Mouse (Mus musculus): Measurements from ENCODE around the gene Ndufaf8.

The Ndufaf8 gene

DNA sequence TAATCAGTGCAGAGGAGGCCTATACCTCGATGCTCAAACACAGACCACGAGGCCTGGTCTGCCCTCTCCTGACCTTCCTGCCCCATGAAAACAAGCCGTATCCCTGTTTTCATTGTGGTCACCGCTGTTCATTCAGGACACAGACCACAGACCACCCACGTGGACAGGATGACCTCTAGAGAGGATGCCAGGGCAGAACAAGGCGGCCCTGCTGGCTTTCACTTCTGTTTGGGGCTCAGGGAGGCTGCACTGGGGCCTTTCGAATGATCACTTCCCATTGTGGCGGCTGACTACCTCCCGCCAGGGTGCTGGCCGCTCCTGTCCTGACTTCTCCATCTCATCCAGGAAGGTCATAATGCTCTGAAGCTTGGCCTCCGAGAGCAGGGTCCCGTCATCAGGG lies 27.7 kb upstream of the Ndufaf8 start:
- ChIA-PET CTCF (interaction anchor here in 1 of 4 experiments (1.0 to 1.3 kb wide), 2 partner anchors 13 to 39 kb away, joined by 3 to 5 read pairs; no protein-coding TSS in a partner anchor), POLR2A (interaction anchor here in 1 of 4 experiments (0.7 to 1.6 kb wide), 3 partner anchors 18 to 129 kb away, joined by 3 to 5 read pairs (median 4); partner anchors contain the start of genes Baiap2, Ndufaf8 and Tepsin)

DNA sequence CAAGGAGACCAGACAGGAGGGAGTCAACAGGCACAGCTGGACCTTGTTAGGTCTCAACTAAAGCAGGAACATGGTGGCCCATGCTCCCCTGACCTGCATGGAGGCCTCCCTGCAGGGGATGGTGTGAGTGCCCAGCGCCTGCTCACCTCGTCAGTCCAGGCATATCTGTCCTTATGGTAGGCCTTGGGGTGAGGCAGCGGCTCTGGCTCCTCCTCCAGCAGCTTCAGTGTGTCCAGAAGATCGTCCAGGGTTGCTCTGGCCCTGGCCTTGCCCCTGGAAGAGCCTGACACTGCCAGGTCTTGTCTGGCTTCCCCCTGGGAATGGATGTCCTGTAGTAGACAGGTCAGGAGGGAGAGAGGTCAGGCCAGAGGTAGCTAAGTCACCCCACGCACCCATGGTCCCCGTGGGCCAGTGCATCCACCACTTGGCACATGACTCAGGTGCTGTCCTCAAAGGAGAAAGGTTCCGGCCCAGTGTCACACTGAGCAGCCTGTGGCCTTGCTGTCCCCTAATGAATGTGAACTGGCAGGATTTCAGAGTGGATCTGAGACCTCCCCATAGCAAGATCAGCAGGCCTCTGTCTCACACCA lies 26.9 kb upstream of the Ndufaf8 start:
- POLR2A ChIA-PET = interaction anchor here in 1 of 4 experiments (0.5 to 2.1 kb wide), 4 partner anchors 15 to 503 kb away, joined by 3 to 7 read pairs (median 4); partner anchors contain the start of genes Cep131, Ndufaf8 and Tepsin

DNA sequence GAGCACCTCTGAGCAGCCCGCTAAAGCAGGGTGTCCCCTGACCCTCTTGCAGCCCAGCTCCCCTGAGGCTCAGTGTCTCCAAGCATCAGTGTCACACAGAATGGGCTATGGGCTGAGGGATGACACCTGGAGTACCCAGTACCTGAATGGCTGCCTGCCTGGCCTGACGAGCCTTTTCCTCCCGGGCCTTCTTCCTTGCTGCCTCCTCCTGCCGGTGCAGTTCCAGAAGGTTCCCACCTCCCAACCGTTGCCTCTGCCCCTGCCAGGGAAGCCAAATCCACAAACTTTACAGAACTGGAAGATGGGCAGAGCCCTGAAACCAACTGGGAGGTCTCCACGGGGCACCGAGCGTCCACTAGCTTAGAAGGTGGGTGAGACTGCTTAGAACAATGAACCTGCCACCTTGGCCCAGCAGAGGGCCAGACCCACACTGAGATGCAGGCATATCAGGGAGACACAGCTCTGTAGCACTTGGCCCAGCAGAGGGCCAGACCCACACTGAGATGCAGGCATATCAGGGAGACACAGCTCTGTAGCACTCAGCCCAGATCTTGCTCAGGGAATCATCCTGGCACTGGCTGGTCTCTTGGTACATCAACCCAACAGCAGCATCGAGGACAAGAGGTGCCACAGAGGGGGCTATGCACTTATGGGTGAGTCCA lies 25.6 kb upstream of the Ndufaf8 start:
- POLR2A ChIA-PET = interaction anchor here in 2 of 4 experiments (0.9 to 2.1 kb wide), 3 partner anchors 10 to 235 kb away, joined by 4 to 7 read pairs (median 4); partner anchors contain the start of gene Cep131 (in 1 of the 2)
- CTCF ChIA-PET = interaction anchor here in 3 of 4 experiments (0.5 to 1.6 kb wide), 5 partner anchors 8 to 365 kb away, joined by 3 to 8 read pairs (median 3); partner anchors contain the start of gene Cep131 (in 1 of the 3)

More for the DNA sequence above, 26.9 kb upstream of the Ndufaf8 start:
- CTCF ChIA-PET = interaction anchor here in 1 of 4 experiments (1.0 to 1.3 kb wide), 2 partner anchors 12 to 38 kb away, joined by 3 to 5 read pairs; no protein-coding TSS in a partner anchor

DNA sequence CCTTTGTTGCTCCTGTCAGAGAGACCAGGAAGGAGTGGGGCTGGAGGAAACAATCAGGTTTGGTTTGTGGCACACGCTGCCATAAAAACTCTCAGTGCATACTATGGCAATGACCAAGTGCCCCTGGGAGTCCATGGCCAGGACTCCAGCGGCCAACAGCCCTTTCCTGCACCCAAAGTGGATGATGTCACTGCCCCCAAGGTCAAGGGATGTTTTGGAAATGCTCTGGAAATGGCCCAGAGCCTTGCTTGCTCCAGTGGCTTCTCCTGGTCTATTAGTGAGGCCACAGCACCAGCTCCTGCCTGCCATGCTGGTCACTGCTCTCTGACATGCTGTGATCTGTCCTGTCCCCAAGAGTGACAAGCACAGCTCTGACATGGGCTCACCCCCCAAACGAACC lies 22.5 kb upstream of the Ndufaf8 start:
- ChIA-PET CTCF (interaction anchor here in 3 of 4 experiments (1.2 to 2.0 kb wide), 5 partner anchors 8 to 11 kb away, joined by 4 to 6 read pairs (median 4); no protein-coding TSS in a partner anchor), POLR2A (interaction anchor here in 2 of 4 experiments (0.9 to 1.1 kb wide), 2 partner anchors 8 to 10 kb away, joined by 3 to 4 read pairs; partner anchors contain the start of gene Cep131 (in 1 of the 2))

DNA sequence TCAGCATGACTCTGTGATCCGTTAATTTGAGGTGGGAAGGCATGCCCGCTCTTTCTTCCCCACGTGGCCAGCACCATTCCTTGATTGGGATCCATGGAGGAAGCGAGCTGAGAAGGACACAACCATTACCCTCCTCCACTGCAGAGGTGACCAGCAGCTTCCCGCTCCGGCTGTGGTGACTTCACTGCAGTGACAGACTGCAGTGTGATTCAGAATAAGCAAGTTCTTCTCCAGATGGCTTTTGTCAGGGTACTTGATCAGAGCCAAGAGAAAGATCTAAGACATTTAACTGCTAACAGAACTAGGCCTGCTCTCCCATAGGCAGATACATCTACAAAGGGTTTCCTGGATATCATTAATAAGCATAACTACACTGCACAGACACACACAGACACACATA lies 18.4 kb upstream of the Ndufaf8 start:
- CTCF ChIA-PET = interaction anchor here in 3 of 4 experiments (0.6 to 1.4 kb wide), 3 partner anchors 15 to 150 kb away, joined by 4 to 6 read pairs (median 4); no protein-coding TSS in a partner anchor
- POLR2A ChIA-PET = no interaction called here

DNA sequence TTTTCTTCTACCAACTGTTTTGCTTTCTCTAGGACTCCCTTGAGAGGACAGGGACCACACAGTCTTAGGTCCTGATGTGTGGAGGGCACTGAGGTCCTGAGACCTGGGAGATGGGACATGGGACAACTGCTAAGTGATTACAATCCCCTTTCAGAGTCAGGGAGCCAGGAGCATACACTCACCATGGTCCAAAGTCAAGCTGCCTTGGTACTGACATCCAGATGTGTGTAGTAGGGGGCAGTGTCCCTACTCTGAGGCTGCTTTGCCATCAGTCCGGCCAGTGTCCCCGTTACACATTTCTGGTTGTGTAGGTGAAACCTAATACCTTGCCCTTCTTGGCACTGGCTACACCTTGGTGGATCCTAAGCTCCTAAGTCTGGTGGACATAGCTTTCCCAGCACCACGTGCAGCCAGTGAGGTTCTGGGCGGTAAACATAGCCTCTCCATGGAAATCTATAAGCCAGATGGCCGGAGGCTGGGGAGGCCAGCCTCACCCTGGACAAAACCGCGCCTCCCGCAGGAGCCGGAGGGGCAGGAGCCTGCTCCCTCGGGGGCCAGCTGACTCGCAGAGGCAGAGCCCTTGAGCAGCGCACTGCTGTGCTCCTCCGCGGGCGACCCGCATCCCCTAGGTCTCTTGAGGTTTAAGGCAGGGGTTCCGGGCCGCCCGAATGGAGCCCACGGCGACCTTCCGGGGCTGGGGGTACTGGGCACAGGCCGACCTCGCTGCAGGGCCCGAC lies 12.7 kb upstream of the Ndufaf8 start:
- POLR2A ChIA-PET = interaction anchor here in 3 of 4 experiments (0.6 to 4.6 kb wide), 37 partner anchors 8 to 486 kb away, joined by 3 to 33 read pairs (median 4); partner anchors contain the start of genes Ndufaf8 (in 3 of the 3), Tepsin (in 3 of the 3), Baiap2 (in 2 of the 3) and Aatk (in 1 of the 3)
- CTCF ChIA-PET = interaction anchor here (0.6 to 4.8 kb wide), 18 partner anchors 8 to 177 kb away, joined by 3 to 37 read pairs (median 4); partner anchors contain the start of genes Ndufaf8 (in 1 of the 4) and Tepsin (in 1 of the 4)

DNA sequence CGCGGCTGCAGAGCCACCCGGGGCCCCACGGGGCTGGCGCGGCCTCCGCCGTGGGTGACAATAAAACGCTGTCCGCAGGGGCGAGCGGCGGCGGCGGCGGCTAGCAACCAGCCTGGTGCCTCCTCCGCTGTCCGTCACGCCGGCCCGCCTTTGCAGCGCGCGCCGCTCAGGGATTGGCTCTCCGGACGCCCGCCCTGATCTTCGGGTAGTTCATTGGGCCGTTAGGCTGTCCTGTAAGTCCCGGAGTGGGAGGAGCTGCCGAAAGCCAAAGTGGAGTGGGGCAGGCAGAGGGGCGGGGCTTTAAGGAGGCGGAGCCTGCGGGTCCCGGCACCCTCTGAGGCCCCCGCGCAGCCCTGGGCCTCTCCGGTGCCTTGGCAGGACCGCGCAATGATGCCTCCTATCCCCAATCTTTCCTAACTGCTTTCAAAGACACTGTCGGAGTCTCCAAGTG lies 12.0 kb upstream of the Ndufaf8 start, which contains the start of gene Cep131:
Gene Cep131 (minus strand): TSS at position 126 of the 451 bp plus-strand sequence.
- POLR2A ChIA-PET = interaction anchor here in 3 of 4 experiments (0.5 to 4.6 kb wide), 43 partner anchors 8 to 486 kb away, joined by 3 to 33 read pairs (median 4); partner anchors contain the start of genes Ndufaf8 (in 3 of the 3), Tepsin (in 3 of the 3), Baiap2 (in 2 of the 3) and Aatk (in 1 of the 3)
- CTCF ChIA-PET = interaction anchor here (0.6 to 4.8 kb wide), 17 partner anchors 12 to 177 kb away, joined by 3 to 37 read pairs (median 4); partner anchors contain the start of genes Ndufaf8 (in 1 of the 4) and Tepsin (in 1 of the 4)

DNA sequence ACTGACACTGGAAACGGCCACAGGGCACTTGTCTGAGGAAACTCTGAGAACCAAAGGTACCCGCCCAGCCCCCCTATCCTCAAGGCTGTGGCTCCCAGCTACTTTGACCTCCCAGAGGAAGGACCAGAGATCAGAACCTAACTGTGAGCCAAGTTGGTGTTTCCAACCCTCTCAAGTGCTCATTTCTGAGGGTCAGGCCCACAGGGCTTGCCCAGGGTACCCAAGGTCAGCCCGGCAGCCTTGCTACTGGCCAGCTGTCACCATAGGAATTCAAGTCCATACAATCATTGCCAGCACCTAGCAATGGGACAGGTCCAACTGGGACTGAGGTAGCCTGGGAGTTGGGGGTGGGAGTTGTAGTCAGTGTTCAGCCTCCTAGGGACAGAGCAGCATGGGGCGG lies 8.1 kb upstream of the Ndufaf8 start:
- ChIA-PET CTCF (interaction anchor here in 1 of 4 experiments (1.5 kb wide), 1 partner anchor 25 kb away, joined by 5 read pairs; no protein-coding TSS in a partner anchor), POLR2A (no interaction called here)

DNA sequence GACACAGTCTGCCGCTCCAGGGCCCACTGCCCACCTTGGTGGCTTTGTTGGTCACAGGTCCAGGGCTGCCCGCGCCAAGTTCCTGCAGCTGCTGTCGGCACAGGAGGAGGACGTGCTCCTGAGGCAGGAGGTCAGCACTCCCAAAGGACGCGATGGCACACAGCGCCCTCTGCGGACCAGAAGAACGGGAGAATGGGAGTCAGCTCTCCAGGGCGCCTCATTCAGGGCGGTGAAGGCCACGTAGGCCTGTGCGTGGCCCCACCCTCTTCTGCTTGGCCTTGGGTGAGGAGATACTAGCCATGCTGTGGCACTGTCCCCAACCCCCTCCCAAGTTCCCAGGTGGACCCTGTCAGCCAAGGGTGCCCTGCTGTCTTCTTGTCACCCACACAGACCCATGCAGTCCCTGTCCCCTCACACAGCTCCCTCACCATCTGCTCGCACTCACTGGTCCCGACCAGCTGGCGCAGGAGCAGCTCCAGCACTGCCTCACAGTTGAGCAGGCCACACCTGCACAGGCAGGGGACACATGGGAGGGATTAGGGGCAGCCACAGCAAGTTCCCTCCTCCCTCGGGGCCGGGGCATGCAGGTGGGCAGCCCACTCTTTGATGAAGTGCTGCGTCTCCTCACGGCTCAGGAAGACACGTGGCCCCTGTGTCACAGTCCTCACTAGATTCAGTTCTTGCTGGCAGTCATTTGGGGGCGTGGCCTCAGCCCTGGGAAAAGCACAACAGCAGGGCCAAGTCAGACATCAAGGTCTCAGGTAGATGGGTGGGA lies 5.7 kb upstream of the Ndufaf8 start:
- POLR2A ChIA-PET = interaction anchor here in 3 of 4 experiments (0.5 to 1.6 kb wide), 20 partner anchors 10 to 858 kb away, joined by 3 to 8 read pairs (median 3); partner anchors contain the start of gene Baiap2 (in 3 of the 3)

DNA sequence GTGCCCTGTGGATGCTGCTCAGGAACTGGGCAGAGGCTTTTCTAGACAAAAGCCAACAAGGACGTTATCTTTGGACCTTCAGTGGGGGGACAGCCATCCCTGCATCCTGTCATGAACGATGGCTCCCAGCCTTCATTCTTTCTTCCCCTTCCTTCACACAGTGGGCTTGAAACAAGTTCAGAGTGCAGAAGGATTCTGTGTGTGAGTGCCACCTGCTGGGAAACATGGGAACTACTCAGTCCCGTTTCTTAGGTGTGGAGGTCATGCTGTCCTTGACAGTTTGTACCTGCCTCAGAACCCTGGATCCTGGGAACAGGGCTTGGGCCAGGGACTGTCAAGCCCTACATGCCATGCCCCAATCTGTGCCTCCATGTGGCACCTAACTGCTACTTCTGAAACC lies 2.3 kb downstream of the Ndufaf8 start:
- POLR2A ChIA-PET = interaction anchor here in 2 of 4 experiments (0.9 to 1.6 kb wide), 3 partner anchors 15 to 163 kb away, joined by 3 to 4 read pairs (median 3); partner anchors contain the start of gene Cep131 (in 1 of the 2)
- CTCF ChIA-PET = interaction anchor here in 2 of 4 experiments (0.6 to 1.1 kb wide), 3 partner anchors 8 to 88 kb away, joined by 3 read pairs; no protein-coding TSS in a partner anchor

More for the DNA sequence above, 5.7 kb upstream of the Ndufaf8 start:
- CTCF ChIA-PET = interaction anchor here (0.7 to 3.5 kb wide), 19 partner anchors 10 to 280 kb away, joined by 3 to 20 read pairs (median 3); partner anchors contain the start of gene Chmp6 (in 1 of the 4)

DNA sequence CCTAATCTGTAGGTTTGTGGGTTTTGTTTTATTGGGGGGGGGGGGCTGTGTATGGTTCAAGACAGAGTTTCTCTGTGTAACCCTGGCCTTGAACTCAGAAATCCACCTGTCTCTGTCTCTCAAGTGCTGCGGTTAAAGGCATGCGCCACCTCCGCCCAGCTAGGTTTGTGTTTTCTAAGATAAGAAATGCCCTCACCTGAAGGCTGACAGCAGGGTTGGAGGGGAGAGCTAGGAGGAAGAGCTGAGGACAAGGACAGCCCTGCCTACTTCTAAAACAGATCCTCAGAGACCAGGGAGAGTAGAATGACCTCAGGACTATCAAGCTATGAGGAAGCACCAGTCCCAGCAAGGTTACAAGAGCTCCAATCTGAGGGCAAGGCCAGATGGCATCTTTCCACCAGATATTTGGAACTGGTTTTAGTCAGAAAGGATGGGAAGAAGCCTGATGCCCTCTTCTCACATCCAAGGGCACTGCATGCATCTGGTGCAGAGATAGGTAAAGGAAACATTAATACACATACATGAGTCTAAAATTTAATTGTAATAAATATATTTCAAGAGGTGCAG lies 4.8 kb downstream of the Ndufaf8 start:
- CTCF ChIA-PET = interaction anchor here in 2 of 4 experiments (0.7 to 1.4 kb wide), 5 partner anchors 10 to 204 kb away, joined by 3 to 14 read pairs (median 5); no protein-coding TSS in a partner anchor
- POLR2A ChIA-PET = interaction anchor here in 3 of 4 experiments (0.6 to 1.9 kb wide), 11 partner anchors 10 to 337 kb away, joined by 3 to 7 read pairs (median 4); partner anchors contain the start of genes Baiap2 (in 1 of the 3) and Slc38a10 (in 1 of the 3)

DNA sequence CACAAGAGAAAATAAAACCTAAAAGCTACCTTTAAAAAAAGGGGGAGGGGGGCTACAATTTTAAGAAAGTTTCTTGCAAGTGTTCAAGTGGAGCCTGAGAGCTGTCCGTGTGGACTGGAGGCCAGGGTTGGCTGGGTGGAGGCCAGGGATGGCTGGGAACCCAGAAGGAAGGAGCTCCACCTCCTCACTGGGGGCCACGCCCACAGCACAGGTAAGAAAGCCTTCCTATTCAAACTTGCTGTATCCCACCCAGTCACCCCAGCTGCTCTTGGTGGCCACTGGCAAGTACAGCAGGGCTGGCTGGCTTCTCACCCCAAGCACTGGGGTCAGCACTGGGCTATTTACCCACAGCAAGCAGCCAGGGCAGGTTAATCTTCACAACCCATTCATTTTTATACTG lies 8.3 kb downstream of the Ndufaf8 start:
- POLR2A ChIA-PET = interaction anchor here in 2 of 4 experiments (0.6 to 1.3 kb wide), 5 partner anchors 14 to 908 kb away, joined by 3 to 5 read pairs (median 3); partner anchors contain the start of gene Slc38a10 (in 1 of the 2)
- CTCF ChIA-PET = interaction anchor here in 3 of 4 experiments (1.4 to 1.7 kb wide), 4 partner anchors 9 to 201 kb away, joined by 3 to 5 read pairs (median 4); no protein-coding TSS in a partner anchor

DNA sequence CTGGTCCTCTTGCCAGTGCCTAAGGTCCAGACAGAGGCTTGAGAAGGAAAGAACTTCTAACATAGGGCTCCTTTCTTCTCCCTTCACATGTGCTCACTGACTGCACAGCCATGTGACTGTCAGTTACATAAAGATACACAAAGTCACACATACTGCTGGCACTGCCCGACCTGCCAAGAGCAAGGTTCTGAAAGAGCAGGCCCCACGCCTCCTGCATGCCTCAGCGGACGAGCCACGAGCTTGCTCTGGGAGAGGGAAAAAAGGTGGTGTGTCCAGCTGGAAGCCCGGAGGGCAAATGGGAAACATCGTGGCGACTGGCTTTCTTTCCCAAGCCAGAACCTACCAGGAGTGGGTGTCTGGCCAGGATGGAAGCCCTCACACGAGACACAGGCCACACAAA lies 9.1 kb downstream of the Ndufaf8 start:
- ChIA-PET CTCF (interaction anchor here in 3 of 4 experiments (1.1 to 5.5 kb wide), 8 partner anchors 8 to 201 kb away, joined by 3 to 47 read pairs (median 4); no protein-coding TSS in a partner anchor), POLR2A (interaction anchor here in 2 of 4 experiments (0.6 to 4.1 kb wide), 12 partner anchors 9 to 878 kb away, joined by 3 to 27 read pairs (median 5); partner anchors contain the start of genes Ndufaf8 (in 2 of the 2), Tepsin (in 2 of the 2), Baiap2 (in 1 of the 2) and Slc38a10 (in 1 of the 2))

DNA sequence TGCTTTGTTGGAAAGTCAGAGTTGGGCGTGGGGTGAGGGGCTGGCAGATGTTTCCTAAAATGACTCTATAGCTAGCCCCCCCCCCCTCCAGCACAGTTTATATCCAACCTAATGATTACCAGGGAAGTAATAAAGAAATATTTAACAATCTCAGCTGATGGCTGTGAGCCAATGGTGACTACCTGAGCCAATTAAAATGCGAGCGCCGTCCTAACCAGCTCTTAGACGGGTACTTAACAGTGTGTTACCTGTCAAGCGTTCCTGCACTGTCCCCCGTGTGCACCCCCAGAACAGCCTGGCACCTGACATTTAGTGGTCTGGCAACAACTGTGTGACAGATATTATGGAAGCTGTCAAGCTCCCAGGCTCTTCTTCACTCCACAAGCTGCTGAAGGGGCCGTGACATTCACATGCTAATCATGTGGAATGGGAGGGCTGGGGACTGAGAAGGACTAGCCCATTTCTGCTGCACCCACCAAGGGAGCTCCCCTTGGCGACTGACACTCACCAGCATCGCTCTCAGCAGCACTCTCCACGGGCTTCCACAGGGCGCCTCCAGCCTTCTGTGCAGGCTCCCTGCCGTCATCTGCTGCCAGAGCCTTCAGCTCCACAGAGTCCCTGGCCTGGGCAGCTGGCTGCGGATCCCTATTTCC lies 11.0 kb downstream of the Ndufaf8 start:
- POLR2A ChIA-PET = interaction anchor here in 3 of 4 experiments (0.7 to 4.2 kb wide), 30 partner anchors 10 to 231 kb away, joined by 3 to 27 read pairs (median 4); partner anchors contain the start of genes Baiap2 (in 2 of the 3), Cep131 (in 2 of the 3), Slc38a10 (in 2 of the 3) and Ndufaf8 (in 1 of the 3)
- CTCF ChIA-PET = interaction anchor here (0.6 to 5.5 kb wide), 57 partner anchors 8 to 357 kb away, joined by 3 to 57 read pairs (median 4); partner anchors contain the start of genes Ndufaf8 (in 2 of the 4), Tepsin (in 2 of the 4), Bahcc1 (in 1 of the 4) and Cep131 (in 1 of the 4)
